Mouse (Mus musculus) heart, embryonic 11.5 days (tissue): Measurements from ENCODE around the gene Cav2. TPM values are rescaled to one million over a fixed set of nuclear protein-coding genes. Genes with fewer than 3 reads are reported as not detected.

Experiments
- ATAC-seq: fragments of 200-750 bp; cut with Nextera tagmentation; replicated peaks from 2 replicates; pipeline ENCODE4 v1.8.0; 2017; ENCODE audit warnings: moderate library complexity; ENCODE audit not compliant: insufficient number of reproducible peaks, low FRiP score, low TSS enrichment
- H3K27ac ChIP-seq: fragments of 300-500 bp; sonication (generic); 2 replicates; pipeline ENCODE4 v1.5.1; 2014; ENCODE audit warnings: mild to moderate bottlenecking, low read depth, low read length
- H3K27me3 ChIP-seq: fragments of 300-500 bp; sonication (generic); 2 replicates; pipeline ENCODE4 v1.6.1; 2014; ENCODE audit warnings: mild to moderate bottlenecking, low read length, mixed read lengths; ENCODE audit not compliant: control insufficient read depth, insufficient read depth
- H3K36me3 ChIP-seq: fragments of 300-500 bp; sonication (generic); 2 replicates; pipeline ENCODE4 v1.6.1; 2014; ENCODE audit warnings: mild to moderate bottlenecking, low read length, moderate library complexity, mixed read lengths; ENCODE audit not compliant: control insufficient read depth, insufficient read depth
- H3K4me1 ChIP-seq: fragments of 300-500 bp; sonication (generic); 2 replicates; pipeline ENCODE4 v1.6.1; 2014; ENCODE audit warnings: low read length; ENCODE audit not compliant: control insufficient read depth, insufficient read depth
- H3K4me2 ChIP-seq: fragments of 300-500 bp; sonication (generic); 2 replicates; pipeline ENCODE4 v1.6.1; 2014; ENCODE audit warnings: mild to moderate bottlenecking, moderate library complexity
- H3K4me3 ChIP-seq: fragments of 300-500 bp; sonication (generic); 2 replicates; pipeline ENCODE4 v1.5.1; 2014; ENCODE audit warnings: low read depth, low read length
- H3K9ac ChIP-seq: fragments of 300-500 bp; sonication (generic); 2 replicates; pipeline ENCODE4 v1.6.1; 2014; ENCODE audit warnings: mild to moderate bottlenecking, low read depth, low read length, moderate library complexity
- H3K9me3 ChIP-seq: fragments of 300-500 bp; sonication (generic); replicated peaks from 2 replicates; pipeline ENCODE4 v1.6.1; 2016; ENCODE audit warnings: low read length; ENCODE audit not compliant: control insufficient read depth
- WGBS: fragments of 180-500 bp; shearing (Covaris S2); extraction: QIAGEN DNeasy Blood & Tissue Kit; methylation state at CpG from one replicate; pipeline ENCODE4 v1.1.7; 2014; ENCODE audit not compliant: insufficient replicate concordance; 5-methylcytosine and 5-hydroxymethylcytosine counted together
- polyA plus RNA-seq: library from polyadenylated mRNA; unstranded; fragments of >200 nt; fragmentation: Nextera tagmentation; extraction: Ambion mirVana; gene quantifications from 2 replicates; pipeline ENCODE4 v1.2.1, GENCODE M21; 2014

The Cav2 gene
- polyA plus RNA-seq, 1 experiment from 2014 or later, result 13.7 TPM

DNA sequence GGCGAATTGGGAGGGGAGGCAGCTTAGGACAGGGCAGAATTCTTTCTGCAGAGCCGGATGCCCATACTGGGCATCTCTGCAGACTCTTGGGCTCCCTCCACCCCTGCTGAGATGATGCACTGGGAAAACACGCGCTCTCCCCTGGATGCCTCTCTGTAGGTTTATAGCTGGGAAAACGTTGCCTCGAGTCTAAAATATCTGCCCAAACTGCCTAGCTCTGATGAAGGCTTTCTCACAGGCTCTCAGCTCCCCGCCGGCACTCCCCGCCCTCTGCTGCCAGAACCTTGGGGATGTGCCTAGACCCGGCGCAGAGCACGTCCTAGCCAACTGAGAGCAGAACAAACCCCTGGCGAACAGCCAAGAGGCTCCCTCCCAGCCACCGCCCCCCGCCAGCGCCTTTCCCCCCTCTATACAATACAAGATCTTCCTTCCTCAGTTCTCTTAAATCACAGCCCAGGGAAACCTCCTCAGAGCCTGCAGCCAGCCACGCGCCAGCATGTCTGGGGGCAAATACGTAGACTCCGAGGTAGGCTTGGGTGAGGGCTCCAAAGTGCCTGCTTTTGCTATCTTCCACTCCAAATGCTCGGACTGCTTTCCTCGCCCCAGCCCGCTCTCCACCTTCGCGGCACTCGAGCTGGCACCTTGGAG is 25.1 kb downstream of the Cav2 start, which contains the start of gene Cav1:
Cav1 (plus strand) TSS at position 382 of the 648 bp plus-strand sequence.
- no peak within 1 kb of the TSS for H3K27ac ChIP-seq
- peak within 1 kb of the TSS; percentile 95 for H3K4me2 ChIP-seq
- no peaks in the 10 kb centered on the region for H3K36me3 ChIP-seq
- ATAC-seq, result peak; percentile 67; the same call in 1 of the 2 replicates
- peak within 1 kb of the TSS; percentile 50 for H3K4me3 ChIP-seq
- H3K27me3 ChIP-seq, result peaks cover 5% of the 10 kb centered on the region; the same call in 1 of the 2 replicates
- peak within 1 kb of the TSS; percentile 71 for H3K9ac ChIP-seq
- no peaks in the 10 kb centered on the region for H3K4me1 ChIP-seq
- H3K9me3 ChIP-seq, result no peaks in the 10 kb centered on the region
- under 1% methylated on average over 26 of the region's 26 CpGs for WGBS

DNA sequence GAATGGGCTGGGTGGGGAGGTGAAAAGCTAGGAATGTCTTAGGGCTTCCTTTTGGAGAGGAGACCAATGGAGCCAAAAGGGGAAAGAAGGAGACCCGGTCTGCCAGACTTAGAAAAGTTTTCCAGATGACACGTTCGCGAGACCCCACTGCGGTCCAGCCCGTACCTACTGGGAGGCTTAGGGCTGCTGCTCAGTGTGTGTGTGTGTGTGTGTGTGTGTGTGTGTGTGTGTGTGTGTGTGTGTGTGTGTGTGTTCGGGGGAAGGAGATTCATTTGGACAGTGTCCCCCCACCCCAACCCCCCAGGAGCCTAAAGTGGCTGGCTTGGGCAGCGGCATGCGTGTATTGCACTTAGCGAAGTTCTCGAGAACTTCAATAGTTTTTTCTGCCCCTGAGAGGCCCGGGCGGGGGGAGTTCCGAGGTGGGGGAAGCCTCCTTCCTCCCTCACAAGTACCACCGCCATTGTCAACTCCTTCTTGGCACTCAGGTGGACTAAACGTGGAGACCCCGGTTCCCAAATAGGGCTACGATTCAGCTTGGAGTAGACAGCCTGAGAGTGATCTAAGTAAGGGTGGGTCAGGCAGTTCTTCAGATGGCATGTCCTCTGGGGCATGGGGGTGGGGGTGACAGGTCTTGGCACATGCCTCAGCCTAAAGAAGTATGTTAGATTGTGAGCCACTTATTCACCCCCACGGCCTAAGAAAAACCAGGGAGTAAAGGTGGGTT is 25.8 kb downstream of the Cav2 start:
- Histone ChIP-seq H3K4me1 (no peaks in the 10 kb centered on the region), H3K9ac (peak overlapping the region; percentile 71), H3K4me2 (peak overlapping the region; percentile 95), H3K36me3 (no peaks in the 10 kb centered on the region), H3K27ac (no peak overlapping the region), H3K27me3 (peaks cover 5% of the 10 kb centered on the region; the same call in 1 of the 2 replicates), H3K4me3 (peak overlapping the region; percentile 50), H3K9me3 (no peaks in the 10 kb centered on the region)
- 1% methylated on average over 19 of the region's 19 CpGs for WGBS
- peak; percentile 15; the same call in 1 of the 2 replicates for ATAC-seq

DNA sequence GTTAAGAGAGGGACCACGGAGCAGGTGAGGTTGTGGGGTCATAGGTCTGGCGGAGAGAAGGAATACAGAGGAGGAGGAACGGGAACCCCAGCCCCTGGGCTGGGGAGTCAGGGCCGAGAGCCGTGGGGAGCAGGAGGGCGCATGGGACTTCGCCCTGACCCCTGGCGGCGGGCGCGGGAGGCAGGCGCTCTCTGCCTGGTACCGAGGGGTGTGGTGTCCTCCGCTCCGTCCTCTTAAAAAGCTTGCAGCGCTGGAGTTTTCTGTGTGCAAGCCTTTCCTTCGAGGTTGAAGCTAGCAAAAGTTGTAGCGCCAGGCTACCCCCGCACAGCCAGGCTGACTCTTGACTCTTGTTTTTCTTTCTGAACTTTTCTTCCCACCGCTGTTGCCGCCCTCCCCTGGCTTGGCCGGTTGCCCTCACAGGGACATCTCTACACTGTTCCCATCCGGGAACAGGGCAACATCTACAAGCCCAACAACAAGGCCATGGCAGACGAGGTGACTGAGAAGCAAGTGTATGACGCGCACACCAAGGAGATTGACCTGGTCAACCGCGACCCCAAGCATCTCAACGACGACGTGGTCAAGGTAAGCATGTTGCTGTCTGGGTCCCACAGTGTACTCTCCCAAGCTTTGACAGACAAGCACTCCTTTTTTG is 26.6 kb downstream of the Cav2 start:
- Histone ChIP-seq H3K36me3 (no peaks in the 10 kb centered on the region), H3K9ac (peak overlapping the region; percentile 71), H3K27ac (no peak overlapping the region)

DNA sequence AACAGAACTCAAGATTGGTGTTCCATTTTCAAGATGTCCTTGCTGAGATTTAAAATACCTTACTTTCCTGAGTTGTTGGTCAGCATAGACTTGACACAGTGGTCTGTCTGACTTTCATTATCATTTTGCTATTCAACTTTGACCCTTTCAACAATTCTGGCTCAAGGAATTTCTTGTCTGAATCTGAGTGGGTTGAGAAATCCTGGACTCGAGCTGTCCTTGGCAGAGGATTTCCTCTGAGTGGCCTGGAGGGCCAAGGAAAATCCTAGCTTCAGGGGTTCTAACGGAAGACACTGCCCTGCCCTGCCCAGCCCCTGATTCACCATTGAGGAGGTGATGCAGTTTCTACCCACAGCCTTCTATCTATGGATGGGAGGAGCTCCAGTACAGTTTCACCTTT is 27.7 kb downstream of the Cav2 start:
- no peak overlapping the region for H3K9ac ChIP-seq

More for the DNA sequence above, 26.6 kb downstream of the Cav2 start:
- Histone ChIP-seq H3K4me3 (peak overlapping the region; percentile 50), H3K4me2 (peak overlapping the region; percentile 95), H3K4me1 (no peaks in the 10 kb centered on the region), H3K9me3 (no peaks in the 10 kb centered on the region), H3K27me3 (peaks cover 5% of the 10 kb centered on the region; the same call in 1 of the 2 replicates)
- 2% methylated on average over 31 of the region's 31 CpGs for WGBS
- ATAC-seq, result peak; percentile 82

DNA sequence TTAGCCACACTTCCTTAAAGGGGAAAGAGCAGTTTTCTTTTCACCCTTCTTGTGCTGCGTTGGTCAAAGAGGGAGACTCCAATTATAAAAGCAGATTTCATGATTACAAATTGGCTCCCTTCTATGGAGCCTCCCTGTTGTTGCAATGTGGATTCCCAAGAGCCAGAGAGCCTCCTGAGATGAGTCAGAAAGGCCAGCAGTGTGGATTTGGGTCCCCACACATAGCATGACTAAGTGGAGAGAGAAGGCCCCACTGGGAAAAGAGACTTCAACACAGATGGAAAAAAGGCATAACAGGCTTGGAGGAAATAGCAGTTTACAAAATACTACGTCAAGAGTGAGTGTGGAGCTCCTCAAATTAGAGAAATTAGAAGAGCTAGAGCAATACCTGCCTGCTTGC is 28.3 kb downstream of the Cav2 start:
- H3K9me3 ChIP-seq, result no peaks in the 10 kb centered on the region

More for the DNA sequence above, 27.7 kb downstream of the Cav2 start:
- no peak for ATAC-seq
- Histone ChIP-seq H3K4me3 (0 out of 2 replicates have a peak overlapping the region, but pooled peaks have one; percentile 3), H3K9me3 (no peaks in the 10 kb centered on the region), H3K27ac (no peak overlapping the region), H3K36me3 (no peaks in the 10 kb centered on the region), H3K27me3 (peaks cover 5% of the 10 kb centered on the region; the same call in 1 of the 2 replicates), H3K4me1 (no peaks in the 10 kb centered on the region), H3K4me2 (peak overlapping the region; percentile 95; the same call in 1 of the 2 replicates)
- 41% methylated on average over 2 of the region's 2 CpGs for WGBS

DNA sequence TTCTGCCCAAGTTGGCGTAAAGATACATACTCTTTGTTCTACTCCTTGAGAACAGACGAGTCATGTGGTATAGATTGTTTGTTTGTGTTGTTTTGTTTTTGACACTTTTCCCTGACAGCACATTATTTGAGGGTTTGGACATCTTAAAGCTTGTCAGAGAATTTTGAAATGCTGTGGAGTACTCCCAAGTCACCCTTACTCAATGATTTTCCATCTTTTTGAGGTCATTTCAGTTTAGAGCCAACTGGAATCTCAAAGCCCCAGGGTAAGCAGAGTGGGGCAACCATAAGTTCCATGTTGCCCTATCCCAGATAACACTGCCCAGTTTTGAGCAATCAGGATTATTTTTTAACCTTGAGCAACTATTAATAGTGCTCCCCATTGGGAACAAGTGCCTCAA is 33.3 kb downstream of the Cav2 start:
- Histone ChIP-seq H3K9ac (no peak overlapping the region), H3K36me3 (no peaks in the 10 kb centered on the region), H3K4me2 (no peak overlapping the region), H3K4me3 (no peak overlapping the region), H3K27ac (no peak overlapping the region), H3K9me3 (no peaks in the 10 kb centered on the region), H3K4me1 (peaks cover 12% of the 10 kb centered on the region), H3K27me3 (no peaks in the 10 kb centered on the region)
- 84% methylated on average over 2 of the region's 2 CpGs for WGBS
- ATAC-seq, result no peak

More for the DNA sequence above, 28.3 kb downstream of the Cav2 start:
- no peak for ATAC-seq
- H3K9ac ChIP-seq, result no peak overlapping the region
- H3K4me2 ChIP-seq, result 0 out of 2 replicates have a peak overlapping the region, but pooled peaks have one; percentile 95
- H3K36me3 ChIP-seq, result no peaks in the 10 kb centered on the region
- no peak overlapping the region for H3K27ac ChIP-seq
- no peaks in the 10 kb centered on the region for H3K4me1 ChIP-seq
- no peak overlapping the region for H3K4me3 ChIP-seq
- WGBS, result 71% methylated on average over 2 of the region's 2 CpGs
- peaks cover 5% of the 10 kb centered on the region; the same call in 1 of the 2 replicates for H3K27me3 ChIP-seq

DNA sequence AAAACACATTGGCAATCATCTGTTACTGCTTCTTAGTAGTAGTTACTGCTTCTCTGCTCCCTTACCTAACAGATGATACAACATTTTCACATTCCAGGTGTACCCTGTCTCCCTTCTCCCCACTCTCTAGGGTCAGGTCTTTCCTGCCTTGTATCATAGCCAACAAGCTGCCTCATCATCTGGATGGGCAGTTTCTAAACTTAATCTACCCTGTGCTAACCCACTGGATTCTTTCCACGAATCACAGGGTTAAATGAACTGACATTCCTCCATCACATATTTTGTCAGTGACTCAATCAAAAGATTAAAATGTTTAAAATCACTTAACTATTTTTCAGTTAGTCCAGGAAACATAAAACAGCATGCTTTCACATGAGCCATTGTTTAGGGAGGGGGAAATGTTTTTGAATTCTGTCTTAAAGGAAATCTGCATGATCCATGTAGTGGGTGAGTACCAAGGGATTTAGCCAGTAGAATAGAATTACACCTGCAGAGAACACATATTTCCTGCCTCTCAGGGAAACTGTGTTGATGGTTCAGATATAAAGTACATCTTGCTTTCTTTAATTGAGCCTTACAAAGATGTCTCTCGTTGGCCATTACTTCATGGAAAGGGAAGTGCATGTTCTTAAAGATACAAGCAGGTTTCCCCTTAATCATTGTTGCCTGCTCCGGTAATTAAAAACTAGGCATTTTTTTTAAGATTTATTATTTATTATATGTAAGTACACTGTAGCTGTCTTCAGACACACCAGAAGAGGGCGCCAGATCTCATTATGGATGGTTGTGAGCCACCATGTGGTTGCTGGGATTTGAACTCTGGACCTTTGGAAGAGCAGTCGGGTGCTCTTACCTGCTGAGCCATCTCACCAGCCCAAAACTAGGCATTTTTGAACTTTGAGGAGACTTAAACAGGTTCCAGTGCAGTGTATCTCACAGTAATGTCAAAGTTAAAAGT is 34.0 kb downstream of the Cav2 start:
- ATAC-seq, result no peak
- Histone ChIP-seq H3K27ac (no peak overlapping the region), H3K4me1 (peaks cover 12% of the 10 kb centered on the region), H3K27me3 (no peaks in the 10 kb centered on the region), H3K4me2 (no peak overlapping the region), H3K9me3 (no peaks in the 10 kb centered on the region), H3K9ac (no peak overlapping the region), H3K36me3 (no peaks in the 10 kb centered on the region), H3K4me3 (no peak overlapping the region)
- 82% methylated on average over 5 of the region's 5 CpGs for WGBS
